Mouse (Mus musculus) heart, adult 8-10 months (tissue): Measurements from ENCODE around the gene Mecom. TPM values are rescaled to one million over a fixed set of nuclear protein-coding genes. Genes with fewer than 3 reads are reported as not detected.

Experiments used
- DNase-seq: peaks from one replicate; pipeline ENCODE4 v3.0.0; 2022; ENCODE audit warnings: low spot score
- total RNA-seq, 4 experiments: library from RNA; stranded (reverse); gene quantifications; 2 replicates each; pipeline ENCODE4 v1.2.4; 2022

The Mecom gene
- total RNA-seq, 4 experiments from 2014 or later: 13.6 to 19.5 (median 16.5) TPM

DNA sequence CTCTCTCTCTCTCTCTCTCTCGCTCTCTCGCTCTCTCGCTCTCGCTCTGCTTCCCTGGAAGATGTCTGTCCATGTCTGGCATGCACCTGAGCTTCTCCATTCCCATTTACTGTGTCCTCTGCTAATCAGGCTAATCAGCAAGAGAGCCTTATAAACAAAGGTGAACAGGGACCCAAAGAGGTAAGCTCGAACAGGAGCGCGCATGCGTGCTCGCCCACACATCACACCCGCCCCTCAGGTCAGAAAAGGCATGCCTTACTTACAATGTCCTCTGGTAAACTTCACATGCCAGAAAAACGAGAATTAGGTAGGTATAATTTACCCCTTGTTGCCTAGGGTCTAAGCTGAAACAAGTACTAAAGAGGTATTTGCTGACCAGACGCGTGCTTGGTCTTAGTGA is 527.8 kb downstream of the Mecom start:
- no peak for DNase-seq

DNA sequence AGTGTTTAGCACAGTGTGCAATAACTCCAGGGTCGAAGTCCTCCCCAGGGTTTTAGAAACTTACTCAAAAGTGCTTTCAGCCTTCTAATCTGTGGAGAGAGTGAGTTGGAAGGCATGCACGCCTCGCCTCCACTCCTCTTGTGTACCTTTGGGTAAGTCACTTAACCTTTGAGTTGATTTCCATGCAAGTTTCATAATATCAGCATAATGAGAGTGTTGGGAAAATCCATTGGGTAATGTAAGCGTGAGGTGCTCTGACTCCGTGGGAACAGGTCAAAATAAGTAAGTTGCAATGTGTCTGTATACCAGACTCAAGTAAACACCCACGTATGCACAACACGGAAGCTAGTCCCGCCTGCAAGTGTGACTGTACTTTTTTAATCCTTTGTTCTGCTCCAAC is 528.4 kb downstream of the Mecom start:
- DNase-seq: no peak

DNA sequence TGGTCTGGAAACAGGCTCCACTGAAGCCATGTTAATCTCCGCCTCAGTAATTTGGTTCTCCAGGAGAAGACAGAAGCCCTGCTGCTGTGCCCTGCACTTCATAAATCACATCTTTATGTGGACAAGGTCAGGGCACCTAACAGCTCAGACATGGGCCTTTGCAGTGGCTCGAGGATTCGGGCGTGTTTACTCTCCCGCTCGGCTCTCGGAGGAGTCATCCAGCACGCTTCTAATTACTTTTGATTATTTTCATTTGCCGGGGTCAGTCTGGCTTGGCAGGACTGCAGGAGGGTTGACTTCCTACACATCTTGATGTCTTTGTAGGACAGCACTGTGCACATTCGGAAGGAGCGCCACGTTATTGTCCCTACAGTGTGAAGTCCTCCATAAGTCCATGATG is 529.6 kb downstream of the Mecom start:
- DNase-seq: no peak

DNA sequence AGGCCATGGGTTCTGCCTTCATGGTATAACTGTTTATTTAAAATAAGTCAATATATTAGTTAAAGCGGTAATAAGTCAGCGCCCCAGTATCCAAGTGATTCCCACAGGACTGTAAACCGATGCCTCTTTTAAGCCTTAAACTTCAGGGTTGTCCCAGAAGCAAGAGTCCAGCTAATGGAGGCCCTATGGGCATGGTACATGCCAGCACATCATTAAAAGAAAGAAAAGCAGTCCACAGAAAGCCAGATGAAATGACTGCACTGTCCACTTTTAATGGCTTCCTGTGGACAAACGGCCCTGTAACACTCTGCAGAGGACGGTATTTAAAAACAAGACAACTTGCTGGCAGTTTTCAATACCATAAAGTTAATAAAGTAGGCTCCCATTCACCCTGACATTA is 531.0 kb downstream of the Mecom start:
- no peak for DNase-seq

DNA sequence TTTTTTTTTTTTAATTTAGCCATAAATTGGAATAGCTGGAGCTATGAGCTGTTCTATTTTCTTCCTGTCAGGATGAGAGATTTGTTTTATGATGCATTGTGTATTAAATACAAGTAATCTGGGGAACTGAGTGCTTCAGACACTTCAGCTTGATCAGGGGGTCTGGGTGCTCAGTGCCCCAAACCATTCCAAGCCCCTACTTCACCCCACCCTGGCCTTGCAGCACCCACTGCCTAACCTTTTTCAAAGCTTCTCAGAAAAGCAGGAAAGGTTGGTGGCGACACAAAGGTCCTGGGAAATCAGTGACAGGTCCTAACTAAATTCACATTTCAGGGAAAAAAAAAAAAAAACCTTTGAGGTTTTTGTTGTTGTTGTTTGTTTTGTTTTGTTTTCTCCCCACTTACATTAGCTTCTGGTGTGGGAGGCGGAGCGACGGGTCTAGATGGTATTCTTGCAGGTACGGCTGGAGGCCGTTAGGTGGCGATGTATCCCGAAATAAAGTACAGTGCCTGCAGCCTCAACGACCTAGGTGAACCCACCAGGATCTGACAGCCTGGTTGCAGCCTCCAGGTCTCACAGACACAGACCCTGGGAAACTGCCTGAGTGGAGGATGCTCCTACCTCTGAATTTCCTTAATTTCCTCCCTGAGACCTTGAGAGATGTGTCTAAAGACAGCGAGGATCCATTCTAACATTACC is 532.7 kb downstream of the Mecom start:
- peak; percentile 81 for DNase-seq

DNA sequence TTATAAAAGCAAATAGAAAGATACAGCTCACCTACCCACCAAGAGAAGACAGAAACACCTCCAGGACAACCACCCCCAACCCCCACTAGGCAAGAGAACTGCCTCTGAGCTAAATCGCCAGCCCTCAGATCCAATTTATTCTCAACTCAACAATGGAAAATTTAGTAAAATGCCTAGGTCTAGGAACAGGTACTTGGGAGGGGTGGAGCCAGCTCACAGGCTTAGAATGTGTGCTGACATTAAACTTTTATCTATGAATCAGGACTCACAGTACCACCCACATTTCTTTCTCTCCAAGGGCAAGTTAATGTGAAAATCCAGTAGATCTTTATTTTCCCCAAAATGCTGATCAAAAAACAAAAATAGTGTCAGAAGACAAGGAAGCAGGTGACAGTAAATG is 533.5 kb downstream of the Mecom start:
- DNase-seq: no peak

DNA sequence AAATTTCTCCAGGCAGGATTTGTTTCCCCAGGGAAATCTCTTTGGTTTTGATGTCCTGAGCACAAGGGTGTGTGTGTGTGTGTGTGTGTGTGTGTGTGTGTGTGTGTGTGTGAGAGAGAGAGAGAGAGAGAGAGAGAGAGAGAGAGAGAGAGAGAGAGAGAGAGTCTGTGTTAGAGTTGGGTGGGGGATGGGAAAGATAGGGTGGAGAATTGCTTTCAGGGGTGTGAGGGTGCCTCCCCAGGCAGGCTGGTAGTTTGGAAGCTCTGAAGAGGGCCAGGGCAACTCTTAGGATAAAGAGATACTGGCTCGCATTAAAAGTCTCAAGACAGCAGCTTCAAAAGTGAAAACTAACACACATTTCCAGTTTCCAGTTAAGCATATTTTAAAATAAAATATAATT is 534.4 kb downstream of the Mecom start:
- no peak for DNase-seq

DNA sequence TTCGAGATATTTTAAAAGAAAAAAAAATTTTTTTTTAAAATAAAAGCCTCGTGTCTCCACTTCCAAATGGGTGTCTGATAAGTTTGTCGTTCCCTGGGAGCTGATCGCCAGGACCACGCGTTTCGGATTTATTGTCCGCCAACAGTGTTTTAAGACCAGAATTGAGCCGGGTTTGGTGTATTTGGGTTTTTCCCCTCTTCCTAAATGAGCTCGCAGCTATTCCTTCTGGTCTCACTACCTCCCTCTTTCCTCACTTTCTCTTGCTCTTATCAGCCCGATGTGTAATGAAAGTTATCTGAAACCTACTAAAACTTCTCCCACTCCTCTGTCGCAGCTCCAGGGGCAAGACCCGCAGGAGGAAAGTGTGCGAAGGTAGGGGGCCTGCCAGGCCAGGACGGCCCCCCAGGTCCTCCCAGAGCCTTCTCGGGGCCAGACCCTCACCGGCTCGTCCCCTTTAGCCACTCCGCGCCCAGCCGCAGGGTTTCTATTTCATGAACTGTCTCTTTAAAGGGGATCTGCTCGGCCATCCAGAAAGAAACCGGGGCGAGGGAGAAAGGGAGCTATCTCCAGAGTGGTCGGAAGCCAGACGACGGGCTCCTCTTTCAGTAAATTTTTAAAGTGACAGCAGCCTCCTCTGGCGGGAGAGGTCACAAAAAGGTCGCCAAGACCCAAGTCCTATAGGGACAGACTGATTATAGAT is 535.0 kb downstream of the Mecom start:
- DNase-seq: peak; percentile 77

DNA sequence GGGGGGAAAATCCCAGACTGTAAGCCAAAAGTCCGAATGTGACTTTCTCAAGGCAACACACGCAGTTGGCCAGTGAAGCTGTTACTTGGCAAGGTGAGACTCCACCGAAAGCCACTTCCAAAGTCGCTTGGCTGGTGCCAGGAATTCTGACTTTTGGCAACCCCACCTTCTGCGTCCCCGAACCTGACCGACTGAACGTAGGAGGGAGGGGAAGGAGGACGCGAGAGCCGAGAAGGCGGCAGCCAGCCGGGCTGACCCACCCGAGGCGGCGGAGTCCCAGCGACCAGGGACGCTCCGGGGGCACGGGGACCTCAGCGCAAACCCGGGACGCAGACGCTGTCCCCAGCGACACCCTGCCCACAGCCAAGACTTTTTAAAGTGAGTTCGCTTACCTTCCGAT is 535.7 kb downstream of the Mecom start:
- peak; percentile 75 for DNase-seq

DNA sequence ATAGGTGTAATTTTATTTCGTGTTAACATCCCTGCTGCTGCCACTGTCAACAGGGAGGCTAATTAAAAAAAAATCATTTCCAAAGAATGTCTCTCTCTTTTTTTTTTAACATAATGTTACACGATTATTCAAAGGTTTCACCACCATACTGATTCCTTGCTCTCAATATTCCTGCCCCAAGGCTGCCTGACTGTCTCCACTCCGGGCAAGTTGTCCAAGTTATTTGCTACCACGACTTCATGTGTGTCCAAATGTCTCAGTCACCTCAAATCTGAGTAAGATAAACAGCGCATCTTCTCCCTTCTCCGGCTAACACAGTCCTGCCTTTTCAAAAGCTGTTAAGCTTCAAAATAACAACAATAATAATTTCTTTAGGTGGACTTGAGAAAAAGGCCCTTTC is 536.1 kb downstream of the Mecom start:
- no peak for DNase-seq

DNA sequence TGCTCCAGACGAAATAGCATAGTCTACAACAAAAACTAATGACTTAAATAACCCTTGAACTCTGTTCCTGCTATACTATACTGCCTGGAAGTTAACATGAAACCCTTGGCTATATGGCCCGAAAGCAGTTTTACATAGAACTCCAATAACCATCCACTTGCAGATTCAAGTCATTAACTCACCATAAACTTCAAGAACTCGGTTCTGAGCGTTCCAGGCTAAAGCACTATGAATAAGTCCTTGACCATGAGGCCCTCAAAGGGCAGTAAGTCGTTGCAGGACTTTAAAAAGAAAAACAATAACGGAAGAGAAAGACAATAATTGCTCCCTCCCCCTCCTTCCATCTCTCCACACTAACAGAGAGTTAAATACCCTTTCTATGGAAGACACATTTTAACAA is 536.9 kb downstream of the Mecom start:
- no peak for DNase-seq

DNA sequence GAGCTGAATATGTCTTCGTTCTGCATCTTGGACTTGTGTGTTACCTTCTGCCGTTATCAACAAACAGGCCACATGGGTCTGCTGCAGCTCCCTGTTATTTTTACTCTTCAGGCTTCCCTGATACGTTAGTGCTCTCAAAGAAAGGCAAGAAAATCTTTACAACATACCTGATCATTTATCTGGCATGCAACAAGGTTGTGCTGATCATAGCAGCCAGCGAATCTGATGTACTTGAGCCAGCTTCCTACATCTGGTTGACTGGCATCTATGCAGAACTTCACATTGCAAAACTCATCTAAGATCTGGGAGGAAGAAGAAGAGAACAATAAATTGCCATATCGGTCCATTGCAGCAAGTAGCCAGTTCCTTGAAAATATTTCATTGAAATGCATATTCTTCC is 538.2 kb downstream of the Mecom start:
- DNase-seq: no peak

DNA sequence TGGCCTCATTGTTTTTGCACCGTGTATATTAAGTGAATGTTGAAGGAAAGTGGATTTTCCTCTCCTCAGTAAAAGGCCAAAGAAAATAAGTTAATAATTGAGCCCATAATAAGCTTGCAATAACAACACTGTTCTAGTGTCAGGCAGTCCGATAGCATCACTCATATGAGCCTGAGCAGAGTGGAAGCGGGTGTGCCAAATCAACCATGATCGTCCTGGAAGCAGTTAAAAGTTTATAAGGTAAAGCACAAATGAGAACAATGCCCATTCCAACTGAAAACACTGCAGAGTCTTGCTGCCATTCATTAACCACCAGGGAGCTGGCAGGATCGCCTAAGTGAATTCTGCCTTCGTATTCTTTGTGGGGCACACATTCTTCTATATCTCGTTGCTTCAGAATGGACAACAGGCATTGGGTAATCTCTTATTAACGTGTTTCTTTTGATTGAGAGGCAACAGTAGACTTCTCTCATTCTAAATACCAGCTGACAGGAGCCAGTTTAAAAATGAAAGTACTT is 542.9 kb downstream of the Mecom start:
- DNase-seq: no peak

DNA sequence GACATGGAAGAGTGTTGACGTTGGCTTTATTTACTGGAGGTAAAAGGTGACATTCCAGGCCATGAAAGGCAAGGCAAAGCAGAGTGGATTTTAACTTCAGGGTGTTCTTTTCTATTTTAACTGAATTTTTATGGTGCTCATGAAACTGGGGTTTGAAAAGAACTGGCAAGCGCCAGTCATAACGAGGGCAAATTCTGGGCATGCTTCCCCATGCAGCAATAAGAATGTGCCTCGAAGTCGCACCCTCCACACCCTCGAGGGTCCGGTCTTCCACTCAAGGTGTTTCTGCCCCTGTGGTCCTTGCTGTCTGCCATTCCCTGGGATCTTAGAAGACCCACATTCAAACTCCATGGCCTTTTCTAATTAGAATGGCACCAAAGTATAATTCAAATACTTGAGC is 547.5 kb downstream of the Mecom start:
- no peak for DNase-seq

DNA sequence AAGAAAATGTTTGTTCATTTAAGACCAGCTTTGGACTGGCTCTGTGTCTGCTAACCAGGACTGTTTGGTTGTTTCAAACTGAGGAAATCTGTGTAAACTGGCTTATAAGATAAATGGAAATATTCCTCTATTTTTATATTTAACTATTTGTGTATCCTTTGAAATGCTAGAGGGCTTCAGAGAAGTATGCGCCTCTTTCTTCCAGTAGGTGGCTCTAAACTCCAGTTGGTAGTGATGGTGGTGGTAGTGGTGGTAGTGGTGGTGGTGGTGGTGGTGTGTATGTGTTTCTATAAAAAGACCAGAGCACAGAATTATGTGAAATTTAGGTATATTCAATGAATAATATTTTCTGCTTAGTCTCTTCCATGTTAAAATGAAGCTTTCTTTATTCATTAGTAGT is 548.8 kb downstream of the Mecom start:
- no peak for DNase-seq

DNA sequence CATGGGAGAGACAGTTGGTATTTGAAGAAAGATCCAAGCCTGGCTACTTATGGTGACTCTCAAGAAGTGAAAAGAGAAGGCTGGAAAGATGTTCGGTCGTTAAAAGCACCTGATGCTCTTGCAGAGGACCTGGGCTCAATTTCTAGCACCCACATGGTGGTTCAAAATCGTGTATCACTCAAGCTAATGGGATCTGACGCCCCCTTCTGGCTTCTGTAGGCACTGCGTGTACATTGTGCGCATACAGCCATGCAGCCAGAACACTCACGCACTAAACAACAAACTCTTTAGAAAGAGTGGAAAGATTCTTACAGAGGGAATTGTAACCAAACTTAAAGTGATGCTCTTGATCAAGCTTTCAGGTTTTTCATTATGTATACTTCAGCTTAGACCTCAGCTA is 550.7 kb downstream of the Mecom start:
- DNase-seq: no peak

DNA sequence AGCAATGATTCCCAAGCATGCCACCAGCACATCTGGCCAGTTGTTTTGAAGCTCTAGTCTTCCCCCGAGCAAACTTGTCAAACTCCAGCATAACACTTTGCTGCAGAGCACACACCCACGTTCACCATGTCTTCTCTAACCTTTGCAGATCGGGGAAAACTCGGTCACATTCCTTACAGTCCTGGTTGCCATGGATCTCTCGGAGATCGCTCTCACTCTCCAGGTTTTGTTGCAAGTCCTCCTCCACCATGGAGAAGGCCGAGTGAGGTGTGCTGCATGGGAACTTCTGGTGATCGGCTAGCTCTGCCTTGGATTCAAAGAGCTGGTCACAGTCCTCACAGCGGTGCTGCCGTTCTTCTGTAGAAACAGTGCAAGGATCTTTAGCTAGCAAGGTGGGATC is 554.5 kb downstream of the Mecom start:
- no peak for DNase-seq

DNA sequence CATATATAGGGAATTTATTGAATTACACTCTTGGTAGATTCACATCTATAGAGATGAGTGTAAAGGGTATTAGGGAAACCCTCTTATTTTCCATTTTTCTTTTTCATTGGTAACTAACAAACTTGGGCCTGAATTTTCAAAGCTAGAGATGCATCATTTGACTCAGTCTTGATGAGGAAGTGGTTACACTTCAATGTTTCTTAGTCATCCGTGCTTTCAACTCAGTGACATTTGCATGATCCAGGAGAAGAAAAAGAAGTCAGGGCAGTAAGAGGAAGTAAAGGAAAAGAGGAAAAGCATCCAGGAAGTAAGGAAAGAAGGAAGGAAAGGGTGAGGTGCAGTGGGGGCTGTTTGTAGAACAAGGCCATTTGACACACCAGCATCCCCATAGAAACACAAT is 556.3 kb downstream of the Mecom start:
- no peak for DNase-seq

DNA sequence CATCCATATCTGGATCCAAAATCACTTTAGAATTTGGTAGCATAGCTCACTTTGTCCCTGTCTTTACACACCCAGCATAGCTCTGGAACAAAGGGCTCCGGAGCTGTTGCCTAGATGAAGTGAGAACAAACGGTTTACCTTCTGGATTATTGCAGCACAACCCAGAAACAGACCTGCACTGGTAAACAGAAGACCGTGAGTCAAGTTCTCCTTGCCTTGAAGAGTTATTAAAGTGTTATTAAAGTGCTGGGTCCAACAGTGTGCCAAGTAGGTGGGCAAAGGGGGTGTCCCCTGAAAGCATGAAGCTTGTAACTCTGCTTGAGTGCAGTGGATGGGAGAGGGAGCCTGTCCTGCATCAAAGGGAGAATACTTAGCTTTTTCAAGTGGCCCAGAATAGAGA is 563.4 kb downstream of the Mecom start:
- no peak for DNase-seq

DNA sequence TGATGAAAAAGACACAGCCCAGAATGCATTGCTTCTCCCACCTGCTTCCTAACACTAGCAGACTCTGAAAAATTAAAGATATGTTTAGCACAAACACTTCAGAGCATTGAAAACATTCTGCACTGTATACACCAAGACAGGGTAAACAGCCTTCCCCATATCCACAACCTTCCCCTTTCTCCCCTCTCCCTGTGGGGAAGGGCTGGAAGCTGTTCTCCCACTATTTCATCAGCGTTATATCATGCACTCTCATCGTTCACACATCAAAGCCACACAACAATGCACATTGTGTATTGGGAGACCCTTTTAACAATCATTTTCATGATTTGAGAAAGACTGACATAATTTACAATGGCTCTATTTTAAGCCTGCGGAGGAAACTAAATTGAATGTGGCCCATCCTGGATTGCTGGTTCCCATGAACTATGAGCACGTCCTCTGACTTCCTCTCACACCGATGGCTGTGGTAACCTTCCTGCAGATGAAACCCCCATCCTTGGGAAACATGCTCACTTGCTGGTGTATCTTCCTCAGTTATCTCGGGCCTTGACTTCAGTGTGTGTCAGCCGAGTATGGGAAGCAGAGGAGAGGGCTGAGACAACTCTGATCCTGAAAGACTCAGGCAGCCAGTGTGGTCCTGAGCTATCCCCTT is 566.4 kb downstream of the Mecom start:
- DNase-seq: peak; percentile 61

DNA sequence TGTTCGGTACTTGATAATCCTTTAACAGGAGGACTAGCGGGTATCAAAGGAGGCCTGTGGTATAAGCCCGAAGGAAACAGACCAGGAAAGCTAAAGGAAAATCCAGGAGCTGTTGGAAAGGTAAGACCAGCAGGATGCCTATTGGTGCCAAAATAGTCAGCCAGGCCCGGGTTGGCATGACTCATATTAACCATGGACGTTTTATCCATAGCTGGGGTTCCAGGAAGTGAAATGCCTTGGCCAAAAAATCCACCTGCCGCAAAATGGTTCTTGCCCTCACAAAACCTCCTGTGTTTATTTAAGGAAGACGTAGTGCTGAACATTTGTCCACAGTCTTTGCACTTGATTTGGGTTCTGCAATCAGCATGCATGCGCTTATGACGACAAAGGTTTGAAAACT is 567.3 kb downstream of the Mecom start:
- no peak for DNase-seq

DNA sequence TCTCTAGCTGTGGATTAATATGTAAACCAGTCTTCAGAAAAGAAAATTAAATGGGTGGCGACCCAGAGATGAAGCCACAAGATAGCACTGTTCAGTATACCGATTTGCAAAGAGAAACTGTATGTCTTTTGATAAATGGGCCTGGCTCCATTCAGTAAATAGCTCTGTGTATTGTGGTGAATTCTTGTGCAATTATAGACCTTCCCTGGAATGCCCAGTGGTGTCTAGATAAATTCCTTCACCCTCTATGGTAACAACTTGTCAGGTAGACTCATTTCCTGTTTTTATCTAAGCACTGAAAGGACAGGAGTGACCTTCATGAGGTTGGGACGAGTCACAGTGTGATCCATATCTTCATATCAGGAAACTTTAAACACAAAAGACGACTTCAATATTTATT is 571.2 kb downstream of the Mecom start:
- no peak for DNase-seq

DNA sequence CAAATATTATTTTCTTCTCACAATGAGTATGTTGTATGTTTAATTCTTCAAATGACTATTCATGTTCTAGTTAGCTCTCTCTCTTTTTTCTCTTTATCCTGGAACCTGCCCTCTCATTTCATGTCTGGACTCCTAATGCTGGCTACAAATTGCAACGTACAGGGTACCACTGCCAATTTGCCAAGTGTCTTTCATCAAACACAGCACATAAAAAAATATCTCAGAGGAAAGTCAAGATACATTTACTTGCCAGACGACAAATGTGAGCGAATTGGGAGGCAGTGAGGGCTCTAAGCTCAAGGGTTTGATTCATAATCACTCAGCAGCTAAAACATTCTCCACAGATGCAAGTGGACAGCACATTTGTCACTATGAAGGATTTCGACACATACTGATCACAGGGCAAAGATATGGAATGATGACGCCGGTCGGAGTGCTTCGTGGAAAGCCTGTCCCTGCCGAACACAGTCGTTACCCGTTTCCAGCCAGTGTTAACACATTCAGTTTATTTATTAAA is 579.3 kb downstream of the Mecom start:
- no peak for DNase-seq
